Mouse (Mus musculus) cerebellum, postnatal 10 days (tissue): ENCODE data around the gene Cadps.

ENCODE experiments used
- DNase-seq, 2 experiments: peaks; one replicate each; pipeline ENCODE4 v3.0.0; 2021; ENCODE audit warnings: mixed read lengths in 2 of 2

Gene Cadps

DNA sequence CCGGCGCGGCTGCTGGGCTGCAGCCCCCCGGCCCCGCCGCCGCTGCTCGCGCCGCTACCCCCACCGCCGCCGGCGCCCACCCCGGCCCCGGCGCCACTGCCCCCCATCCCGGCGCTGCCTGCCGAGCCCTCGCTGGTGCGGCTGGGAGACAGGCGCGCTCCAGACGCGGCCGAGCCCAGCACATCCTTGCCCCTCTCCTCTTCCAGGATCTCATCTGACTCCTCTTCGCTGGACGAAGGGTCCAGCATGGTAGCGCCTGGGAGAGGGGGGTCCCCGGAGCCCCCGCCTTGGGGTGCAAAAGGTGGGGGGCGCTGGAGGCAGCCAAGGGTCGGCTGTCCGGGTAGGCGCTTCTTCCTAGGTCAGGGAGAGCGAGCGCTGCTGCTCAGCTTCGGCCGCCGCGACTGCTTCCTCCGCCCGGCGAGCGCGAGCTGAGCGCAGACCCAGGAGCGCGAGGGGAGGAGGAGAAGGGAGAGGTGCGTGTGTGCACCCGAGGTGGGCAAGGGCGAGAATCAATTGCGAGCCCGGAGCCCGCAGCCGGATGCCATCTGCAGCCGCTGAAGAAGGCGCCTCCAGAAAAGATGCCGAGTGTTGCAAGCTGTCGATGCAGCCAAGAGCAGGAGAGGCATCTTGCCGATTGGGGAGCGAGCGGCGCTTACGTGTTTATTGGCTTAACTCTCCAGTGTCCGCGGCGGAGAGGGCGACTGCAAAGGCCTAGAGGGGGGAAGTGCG lies at the start of gene Cadps:
Gene Cadps (minus strand): TSS at position 589 of the 729 bp plus-strand sequence.
- peak; percentile 89 to 92 for DNase-seq

DNA sequence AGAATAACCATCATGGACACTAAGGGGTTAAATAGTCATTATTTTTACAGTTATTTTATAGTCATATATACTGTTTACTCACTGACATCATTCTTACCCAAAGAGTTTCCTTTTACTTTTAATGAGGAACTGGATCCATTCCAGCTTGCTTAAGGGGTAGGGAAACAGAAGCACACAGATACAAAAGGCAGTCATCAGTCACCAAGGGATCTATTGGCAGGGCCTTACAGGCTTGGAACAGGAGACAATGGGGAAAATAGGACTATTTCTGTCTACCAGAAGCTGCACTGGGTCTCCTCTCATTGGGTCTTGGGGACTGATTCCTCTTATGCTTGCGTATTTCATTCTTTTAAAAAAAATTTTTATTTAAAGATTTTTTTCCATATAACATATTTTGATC lies 46.7 kb upstream of the Cadps start:
- DNase-seq = no peak

DNA sequence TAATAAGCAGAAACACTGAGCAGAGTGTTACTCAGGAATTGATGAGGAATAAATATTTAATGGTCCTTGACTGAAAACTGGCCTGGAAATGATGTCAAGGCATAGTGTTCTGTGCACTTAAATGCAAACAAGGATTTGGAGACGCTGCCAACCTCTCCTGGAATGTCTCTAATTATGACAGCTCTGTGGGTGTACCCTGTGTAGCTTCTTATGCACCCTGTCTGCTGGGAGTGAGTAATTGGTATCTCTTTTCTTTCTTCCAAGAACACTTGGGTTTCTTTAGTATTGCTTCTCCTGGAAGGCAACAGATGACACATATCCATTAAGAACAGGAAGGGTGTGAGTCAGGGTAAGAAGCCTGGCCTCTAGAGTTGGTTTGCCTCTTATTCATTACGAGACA lies 42.4 kb upstream of the Cadps start:
- DNase-seq = no peak

DNA sequence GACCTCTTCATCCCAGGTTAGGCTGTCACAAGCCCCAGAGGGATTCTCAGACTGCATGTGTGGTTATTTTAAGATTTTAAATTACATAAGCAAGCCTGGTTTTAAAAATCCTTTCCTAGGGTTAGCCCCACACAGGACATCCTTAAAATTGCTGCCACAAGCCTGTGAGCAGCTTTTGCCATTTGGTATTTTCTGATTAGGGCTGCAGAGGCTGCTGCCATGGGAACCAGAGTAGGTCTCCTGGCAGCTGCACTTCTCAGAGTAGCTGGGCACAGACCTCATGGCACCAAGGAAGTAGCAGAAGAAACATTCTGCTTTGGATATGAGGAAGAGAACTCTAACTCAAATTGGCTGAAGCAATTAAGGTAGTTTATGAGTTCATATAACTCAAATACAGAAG lies 21.0 kb upstream of the Cadps start:
- DNase-seq = peak in 1 of 2 experiments; percentile 10

DNA sequence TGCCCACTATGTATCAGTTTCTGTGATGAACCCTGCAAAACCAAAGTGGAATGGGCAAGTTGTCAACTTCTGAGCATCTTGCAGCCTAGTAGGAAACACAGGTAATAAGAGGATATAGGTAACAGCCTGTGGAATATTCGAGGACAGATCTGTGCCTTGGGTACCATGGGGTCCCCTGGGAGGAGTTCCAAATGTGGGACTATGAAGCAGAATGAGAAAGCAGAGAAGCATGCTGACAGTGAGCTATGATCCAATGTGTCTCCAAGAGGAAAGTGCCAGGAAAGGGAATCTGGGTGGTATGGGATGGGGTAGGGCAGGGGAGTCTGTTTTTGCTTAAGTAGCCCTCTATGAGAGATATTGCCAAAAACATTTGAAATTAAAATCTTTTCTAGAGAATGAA lies 16.6 kb upstream of the Cadps start:
- peak; percentile 47 to 60 for DNase-seq

DNA sequence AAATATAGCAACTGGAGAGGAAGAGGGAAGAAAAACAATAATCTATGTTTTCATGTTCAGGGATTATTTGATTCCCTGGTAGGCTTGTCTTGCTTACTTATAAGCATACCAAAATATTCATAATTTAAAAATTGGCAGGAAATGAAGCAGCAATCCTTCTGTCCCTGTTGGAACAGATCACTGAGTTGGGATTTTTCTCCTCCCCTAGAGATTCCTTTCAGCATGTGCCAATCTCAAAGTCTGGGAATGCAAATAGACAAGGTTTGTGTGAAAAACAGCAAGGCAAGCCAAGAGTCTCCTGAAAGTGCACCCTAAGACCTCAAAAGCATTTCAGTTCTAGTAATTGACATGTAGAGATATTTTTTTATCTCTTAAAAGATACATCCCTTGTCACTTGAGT lies 16.1 kb upstream of the Cadps start:
- DNase-seq = peak; percentile 38 to 43

DNA sequence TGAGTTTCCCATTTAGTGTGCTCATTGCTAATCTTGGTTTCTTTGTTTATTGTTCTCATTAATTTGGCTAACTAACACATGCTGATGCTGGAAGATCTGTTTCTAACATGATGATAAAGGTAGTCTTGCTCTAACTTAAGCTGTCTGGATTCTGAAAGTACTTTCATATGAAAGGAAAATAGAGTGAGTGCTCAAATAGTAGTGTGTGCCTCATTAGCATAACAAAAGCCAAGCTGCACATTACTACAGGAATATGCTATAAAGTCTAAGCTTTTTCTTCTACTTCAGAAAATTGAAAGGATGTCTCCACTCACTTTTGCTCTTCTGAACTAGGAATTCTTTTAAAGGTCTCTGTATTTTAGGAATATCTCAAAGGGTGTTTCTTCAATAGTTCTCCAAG lies 15.4 kb upstream of the Cadps start:
- no peak for DNase-seq

DNA sequence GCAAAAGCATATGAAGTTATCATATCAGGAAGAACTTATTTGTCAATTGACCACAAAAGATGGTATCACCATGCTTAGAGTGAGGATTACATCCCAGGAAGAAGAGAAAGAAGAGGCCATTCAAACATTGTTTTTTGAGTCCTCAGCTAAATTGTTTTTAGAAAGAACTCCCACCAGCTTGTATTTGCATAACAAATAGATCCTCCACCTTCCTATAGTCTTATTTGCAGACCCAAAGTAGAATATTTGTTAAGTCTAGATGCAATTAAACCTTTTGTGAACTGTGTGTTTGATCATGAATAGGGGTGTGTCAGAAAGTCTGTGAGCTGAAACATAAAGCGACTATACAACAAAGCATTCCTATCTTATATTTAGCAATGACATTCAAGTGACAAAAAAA lies 15.0 kb upstream of the Cadps start:
- DNase-seq = no peak

DNA sequence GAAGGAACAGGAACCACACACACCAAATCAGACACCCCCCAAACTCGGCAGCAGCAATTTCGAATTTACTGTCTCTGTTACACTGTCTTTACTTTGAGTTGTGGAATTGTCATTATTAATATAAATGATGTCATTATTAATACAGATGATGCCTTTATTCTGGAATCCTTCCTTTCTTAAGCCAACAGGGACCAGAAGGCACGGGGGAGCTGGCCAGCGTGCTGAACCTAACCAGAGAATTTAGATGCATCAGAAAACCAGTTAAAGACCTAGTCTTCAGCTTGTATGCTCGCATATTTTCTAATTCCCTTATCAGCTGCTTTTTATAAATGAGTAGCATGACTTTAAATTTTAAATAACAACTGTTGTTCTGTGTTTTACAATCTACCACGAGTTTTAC lies 902 bp upstream of the Cadps start:
- peak in 1 of 2 experiments; percentile 30 for DNase-seq

DNA sequence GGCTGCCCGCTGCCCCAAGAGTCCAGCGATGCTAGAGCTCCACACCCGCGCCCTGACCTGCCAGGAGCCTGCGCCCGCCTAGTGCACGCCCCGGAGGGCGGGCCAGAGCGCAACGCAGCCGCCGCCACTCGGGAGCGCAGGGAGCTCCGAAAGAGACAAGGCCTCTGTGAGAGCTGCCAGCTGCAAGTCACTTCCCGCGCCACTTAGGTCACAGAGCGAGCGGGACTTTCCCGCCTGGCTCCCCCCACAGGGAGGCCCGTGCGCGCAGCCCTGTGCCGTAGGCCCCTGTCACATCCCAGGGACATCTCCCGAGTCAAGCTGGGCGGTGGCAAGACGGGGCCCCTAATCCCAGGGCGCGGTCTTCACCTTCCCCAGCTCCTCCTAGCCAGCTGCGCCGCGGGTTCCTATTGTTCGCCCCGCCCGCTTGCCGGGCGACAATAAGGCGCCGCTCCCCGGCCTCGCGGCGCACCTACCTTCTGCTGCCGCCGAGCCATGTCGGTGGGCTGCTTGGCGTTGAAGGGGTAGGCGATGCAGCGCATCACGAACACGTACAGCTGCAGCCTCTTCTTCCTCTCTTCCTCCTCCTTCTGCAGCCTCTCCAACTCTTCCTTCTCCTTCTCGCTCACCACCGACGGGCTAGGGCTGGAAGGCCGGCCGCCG lies 918 bp downstream of the Cadps start:
- DNase-seq = peak; percentile 84 to 85

DNA sequence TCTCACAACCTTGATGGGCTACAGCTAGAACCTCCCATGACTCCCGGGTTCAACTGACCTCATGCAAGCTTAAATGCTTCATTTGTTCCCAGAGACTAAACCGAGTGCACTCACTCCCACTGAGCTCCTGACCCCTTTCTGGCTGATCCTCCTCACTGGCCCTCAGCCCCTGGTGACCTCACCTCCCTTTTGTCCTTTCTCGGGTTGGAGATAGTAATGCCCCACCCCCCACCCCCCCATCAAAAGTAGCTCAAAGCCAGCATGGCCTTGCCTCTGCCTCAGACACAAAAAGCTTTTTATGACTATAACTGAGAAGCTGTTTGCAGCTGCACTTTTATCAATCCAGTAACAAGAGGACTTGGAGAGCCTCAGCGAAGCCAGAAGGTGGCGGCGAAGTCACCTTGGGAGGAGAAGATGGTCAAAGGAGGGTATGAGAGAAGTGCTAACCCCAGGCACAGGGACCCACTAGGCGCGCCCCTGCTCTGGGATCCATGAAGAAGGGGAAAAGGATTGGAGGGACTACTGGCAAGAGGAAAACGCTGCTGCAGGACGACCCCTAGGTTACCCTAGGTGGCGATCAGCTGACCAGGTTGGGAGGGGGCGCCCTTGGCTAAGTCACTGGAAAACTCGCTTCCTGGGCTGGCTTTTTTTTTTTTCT lies 1.6 kb downstream of the Cadps start:
- DNase-seq = peak; percentile 56 to 59

DNA sequence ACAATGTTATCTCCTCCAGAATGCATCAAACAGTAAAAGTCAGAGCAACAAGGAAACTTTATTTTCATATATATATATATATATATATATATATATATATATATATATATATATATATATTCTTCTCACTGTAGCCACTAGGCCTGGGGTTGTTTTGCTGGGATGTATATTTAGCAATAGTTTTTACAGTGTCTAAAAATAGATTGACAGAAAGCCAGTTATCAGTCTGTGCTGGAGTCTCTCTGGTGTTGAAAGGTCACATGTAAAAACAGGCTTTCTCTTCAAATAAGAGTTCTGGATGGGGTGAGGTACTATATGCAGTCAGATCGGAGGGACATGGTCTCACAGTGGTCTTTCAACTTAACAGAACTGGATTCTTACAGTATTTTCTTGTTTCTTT lies 2.7 kb downstream of the Cadps start:
- DNase-seq = no peak

DNA sequence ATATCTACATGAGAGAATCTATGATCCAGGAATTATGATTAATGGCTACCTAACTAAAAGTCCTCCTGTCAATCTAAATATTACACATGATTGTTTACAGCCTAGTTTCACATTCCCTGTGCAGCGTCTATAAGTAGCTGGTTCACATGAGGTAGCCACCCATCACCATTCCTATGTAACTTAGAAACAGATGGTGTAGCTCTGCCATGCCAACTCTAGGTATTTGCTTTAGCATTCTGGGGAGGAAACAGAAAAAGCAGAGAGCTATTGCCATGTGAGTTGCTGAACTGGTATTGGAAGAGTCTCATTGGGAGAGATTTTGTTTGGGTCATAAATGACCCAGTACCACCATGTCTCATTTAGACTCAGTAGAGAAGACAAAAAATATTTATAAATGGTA lies 4.4 kb downstream of the Cadps start:
- DNase-seq = no peak

DNA sequence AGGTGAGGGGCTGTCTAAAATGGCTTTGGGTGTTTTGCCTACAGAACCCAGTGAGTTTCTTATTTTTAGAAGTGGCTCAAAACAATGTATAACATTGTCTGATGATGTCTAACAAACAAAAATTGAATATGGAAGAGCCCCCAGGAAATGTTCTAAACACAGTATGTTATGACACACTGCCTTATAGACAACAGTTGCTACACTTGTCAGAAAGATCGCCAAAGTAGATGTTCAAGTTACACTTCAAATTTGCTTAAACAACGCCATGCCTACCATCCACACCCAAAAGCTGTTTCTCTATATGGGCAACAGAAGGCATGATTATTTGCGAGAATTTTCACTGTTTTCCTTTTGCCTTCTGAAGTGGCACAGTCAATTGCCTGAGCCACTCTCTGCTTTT lies 10.8 kb downstream of the Cadps start:
- DNase-seq = no peak

DNA sequence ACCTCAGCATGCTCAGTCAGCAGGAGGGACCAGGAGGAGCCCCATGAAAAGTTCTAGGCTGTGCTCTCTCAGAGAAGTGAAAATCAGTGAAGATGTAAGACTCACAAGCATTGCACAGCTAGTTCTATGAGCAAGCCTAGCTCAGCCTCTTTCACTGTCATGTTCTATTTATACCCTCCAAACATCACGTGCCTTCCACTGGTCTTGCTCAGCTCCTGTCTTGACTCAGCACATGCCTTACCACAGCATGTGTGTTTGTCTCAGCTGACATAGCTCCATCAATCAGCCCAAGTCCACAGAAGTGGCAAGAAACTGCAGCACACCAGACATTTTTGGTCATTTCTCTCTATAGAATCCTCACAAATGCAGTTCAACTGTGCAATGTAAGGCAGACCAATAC lies 19.9 kb downstream of the Cadps start:
- DNase-seq = peak; percentile 20 to 37

DNA sequence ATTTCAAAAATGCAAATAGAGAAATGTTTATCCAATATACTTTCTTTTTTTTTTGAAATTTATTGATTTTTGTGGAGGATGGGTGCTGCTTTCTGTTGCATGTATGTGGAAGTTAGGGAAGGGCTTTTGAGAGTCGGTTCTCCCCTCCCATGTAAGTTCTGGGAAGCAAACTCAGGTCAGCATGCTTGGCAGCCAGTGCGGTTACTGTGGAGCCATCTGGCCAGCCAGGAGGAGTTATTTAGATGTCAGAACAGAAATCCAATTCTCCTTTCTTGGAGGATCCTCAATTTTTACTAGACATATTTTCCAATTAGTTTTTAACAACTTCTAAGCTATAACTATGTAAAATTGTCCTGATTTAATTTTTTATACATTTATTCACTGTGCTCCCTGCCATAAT lies 21.8 kb downstream of the Cadps start:
- DNase-seq = peak; percentile 91 to 94

DNA sequence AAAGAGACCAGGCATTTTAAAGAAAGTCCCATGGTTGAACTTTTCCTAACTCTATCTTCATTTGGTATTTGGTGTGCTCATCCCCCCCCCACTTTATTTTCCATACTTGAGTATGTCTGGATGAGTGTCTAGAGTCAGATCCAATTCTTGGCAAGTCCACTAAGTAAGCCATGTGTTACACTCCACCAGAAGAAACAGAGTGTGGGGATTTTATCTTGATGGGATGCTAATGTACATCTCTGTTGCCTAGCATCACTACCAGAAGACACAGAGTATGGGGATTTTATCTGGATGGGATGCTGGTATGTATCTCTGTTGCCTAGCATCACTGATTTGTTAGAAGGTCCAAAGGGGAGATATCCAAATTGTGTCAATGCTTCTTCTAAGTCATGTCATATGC lies 24.0 kb downstream of the Cadps start:
- DNase-seq = no peak

DNA sequence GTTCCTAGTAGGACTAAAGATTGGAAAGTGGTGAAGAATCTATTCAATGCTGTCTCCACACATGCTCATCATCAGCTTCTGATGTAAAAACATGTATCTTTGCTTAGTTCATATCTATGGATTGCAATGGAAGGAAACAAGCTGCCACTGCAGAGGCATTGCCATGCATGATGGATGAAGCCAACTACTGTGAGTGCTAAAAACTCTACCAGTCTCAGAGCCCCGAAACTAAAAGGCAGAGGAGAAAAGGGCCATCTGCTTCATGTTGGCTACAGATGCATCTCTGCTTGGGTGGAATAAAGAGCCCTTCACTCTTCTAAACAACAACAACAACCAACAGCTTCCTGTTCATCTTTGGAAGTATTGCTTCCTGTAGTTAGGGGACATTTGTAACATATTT lies 38.6 kb downstream of the Cadps start:
- DNase-seq = peak; percentile 33 to 35

DNA sequence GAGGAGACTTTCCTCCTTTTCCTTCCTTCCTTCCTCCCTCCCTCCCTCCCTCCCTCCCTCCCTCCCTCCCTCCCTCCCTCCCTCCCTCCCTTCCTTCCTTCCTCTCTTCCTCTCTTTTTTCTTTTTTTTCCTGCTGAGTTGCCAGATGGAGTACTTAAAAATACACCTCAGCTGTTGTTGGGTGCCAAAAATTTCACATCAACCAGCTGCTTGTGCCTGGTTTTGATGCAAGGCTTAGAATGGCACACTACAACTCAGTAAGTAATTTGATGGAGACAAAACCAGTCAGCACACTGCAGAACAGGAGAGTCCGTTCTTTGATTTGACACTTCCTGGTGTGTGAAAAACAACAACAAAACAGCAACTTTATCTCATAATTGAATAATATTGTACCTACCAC lies 42.9 kb downstream of the Cadps start:
- DNase-seq = no peak

DNA sequence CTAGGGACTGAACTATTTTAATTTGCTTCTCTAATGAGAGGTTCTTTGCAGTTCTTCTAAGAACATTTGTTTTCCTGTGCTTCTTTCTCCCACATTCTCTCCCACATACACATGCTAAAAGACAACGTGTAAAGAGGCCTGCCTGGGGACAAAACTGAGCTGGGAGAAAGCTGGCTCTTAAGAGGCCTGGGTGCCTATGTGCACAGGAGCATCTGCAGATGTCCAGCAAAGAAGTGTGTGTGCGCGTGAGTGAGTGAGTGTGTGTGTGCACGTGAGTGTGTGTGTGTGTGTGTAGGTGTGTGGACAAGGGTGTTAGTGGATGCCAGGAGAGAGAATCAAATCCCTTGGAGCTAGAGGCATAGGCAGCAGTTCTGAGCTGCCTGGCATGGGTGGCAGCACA lies 44.9 kb downstream of the Cadps start:
- no peak for DNase-seq

DNA sequence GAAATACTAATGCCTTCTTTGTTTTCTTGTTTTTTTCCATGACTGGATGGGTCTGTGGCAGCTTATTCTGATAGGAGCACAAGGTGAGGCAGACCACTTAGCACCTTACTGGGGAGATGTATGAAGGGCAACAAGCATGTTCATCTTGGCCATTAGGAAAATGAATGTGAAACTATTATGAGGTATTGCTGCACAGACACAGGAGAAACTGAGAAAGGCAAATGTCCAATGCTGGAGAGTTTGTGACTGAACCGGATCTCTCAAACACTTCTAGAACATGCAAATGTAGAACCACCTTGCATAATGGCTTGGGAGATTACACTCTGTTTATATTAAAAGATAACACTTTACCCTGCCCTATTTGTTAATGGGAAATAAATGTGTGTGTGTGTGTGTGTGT lies 54.0 kb downstream of the Cadps start:
- no peak for DNase-seq

DNA sequence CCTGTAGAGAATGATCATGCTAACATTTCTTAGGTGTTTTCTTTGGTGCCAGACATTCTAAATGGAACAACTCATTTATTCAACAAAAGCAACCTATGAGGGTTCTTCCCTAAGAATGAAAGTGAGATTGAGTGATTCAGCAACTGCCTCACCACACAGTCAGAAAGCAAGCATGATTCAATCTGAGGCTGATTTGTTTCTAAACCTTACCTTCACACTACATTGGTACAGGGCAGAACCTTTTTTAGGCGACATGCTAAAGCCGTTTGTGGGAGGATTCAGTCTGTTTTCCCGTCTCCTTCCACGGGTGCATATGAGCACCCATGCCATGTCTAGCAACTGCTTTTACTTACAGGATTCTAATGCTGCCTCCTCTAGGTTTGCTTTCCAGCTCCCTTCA lies 69.6 kb downstream of the Cadps start:
- DNase-seq = no peak

DNA sequence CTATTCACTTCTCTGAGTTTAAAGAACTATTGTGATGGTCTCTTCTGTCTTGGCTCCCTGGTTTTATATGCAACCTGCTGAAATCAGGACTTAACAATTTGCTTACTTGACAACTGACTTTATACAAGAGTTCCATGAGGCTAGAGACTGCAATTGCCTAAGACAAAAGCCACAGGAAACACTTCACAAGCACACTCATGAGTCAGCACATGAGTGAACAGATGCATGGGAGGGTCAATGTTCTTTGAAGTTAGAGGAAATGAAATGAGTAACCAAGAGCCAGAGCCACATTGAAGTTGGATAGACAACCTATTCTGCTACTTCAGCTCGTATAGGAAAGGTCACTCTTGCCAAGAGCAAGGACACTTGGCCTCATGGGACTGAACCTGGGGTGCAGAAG lies 71.1 kb downstream of the Cadps start:
- no peak for DNase-seq

DNA sequence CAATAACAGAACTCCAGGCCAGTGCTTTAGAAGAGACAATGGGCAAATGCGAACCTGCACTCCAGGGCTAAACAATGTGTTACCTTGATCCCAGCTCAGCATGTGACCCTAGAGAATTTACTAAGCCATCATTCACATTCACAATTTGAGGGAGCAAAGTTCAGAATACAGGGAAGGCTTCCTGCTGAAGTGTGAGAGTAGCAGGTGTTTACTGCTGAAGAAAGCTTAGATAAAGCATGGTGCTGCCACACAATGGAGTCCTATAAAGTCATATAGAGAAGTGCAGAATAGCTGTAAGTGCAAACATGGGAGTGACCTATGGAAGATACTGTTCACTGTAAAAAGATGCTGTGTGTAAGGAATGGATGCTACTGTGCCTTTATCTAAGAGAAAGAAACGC lies 91.9 kb downstream of the Cadps start:
- no peak for DNase-seq
